Mouse (Mus musculus): ENCODE measurements around the gene Hmox1. TPM values are rescaled to one million over a fixed set of nuclear protein-coding genes. Genes with fewer than 3 reads are reported as not detected.

The Hmox1 gene
- polyA plus RNA-seq, 1 experiment from 2014 or later: 21.9 TPM

- peak; percentile 98 for ATAC-seq
- peak within 1 kb of the TSS; percentile 79 for H3K27ac ChIP-seq (ENCODE audit: low read length)
Measured at GRCm38 (mm10) chr8:75109236-75109967, 16.0 kb downstream of the Hmox1 start, which contains the start of gene Mcm5. Gene Mcm5 (plus strand): TSS chr8:75109569.

DNA sequence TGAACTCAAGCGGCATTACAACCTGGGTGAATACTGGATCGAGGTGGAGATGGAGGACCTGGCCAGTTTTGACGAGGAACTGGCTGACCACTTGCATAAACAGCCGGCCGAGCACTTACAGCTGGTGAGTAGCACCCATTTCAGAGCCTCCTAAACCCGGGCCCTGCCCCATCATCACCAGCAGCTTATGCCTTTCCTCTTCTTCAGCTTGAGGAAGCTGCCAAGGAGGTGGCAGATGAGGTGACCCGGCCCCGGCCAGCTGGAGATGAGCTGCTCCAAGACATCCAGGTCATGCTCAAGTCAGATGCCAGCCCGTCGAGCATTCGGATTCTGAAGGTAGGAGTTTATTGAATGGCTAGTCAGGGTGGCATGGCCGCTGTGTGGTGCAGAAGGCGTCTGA lies 16.7 kb downstream of the Hmox1 start:
- ATAC-seq: no peak
- Histone ChIP-seq H3K9ac (ENCODE audit: low read depth, low read length) (peak overlapping the region; percentile 79), H3K36me3 (ENCODE audit: control insufficient read depth, insufficient read depth, low read length) (peaks cover 13% of the 10 kb centered on the region), H3K9me3 (ENCODE audit: control insufficient read depth, low read length) (no peaks in the 10 kb centered on the region), H3K27me3 (replicated peaks; ENCODE audit: control insufficient read depth, insufficient read depth, low read length) (no peaks in the 10 kb centered on the region), H3K4me2 (ENCODE audit: low read depth, low read length) (peak overlapping the region; percentile 71), H3K4me3 (ENCODE audit: low read length) (peak overlapping the region; percentile 86), H3K27ac (ENCODE audit: low read length) (no peak overlapping the region), H3K4me1 (ENCODE audit: control insufficient read depth, insufficient read depth, low read length) (peaks cover 8% of the 10 kb centered on the region)
- WGBS: 13% methylated on average over 13 of the region's 13 CpGs

More at GRCm38 (mm10) chr8:75109236-75109967, 16.0 kb downstream of the Hmox1 start, which contains the start of gene Mcm5:
- Histone ChIP-seq H3K36me3 (ENCODE audit: control insufficient read depth, insufficient read depth, low read length) (peaks cover 13% of the 10 kb centered on the region), H3K4me3 (ENCODE audit: low read length) (peak within 1 kb of the TSS; percentile 86), H3K4me2 (ENCODE audit: low read depth, low read length) (peak within 1 kb of the TSS; percentile 71), H3K4me1 (ENCODE audit: control insufficient read depth, insufficient read depth, low read length) (peaks cover 8% of the 10 kb centered on the region), H3K9me3 (ENCODE audit: control insufficient read depth, low read length) (no peaks in the 10 kb centered on the region), H3K27me3 (replicated peaks; ENCODE audit: control insufficient read depth, insufficient read depth, low read length) (no peaks in the 10 kb centered on the region), H3K9ac (ENCODE audit: low read depth, low read length) (peak within 1 kb of the TSS; percentile 79)
- WGBS: under 1% methylated on average over 59 of the region's 59 CpGs

DNA sequence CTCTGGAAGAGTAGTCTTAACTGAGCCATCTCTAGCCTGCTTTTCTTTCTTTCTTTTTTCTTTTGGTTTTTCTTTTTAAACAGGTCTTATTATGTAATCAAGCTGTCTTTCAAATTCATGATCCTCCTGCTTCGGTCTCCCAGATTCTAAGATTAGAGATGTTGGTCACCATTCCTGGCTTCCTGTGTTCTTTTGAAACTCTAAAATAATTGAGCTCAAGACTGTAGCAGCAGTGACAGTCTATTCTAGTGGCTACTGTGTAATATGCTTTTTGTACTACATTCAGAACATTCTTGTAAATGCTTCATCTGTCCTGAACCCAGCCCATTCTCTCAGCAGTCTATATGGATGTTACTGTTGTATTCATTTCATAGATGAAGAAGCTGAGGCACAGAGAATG lies 25.1 kb downstream of the Hmox1 start:
- Histone ChIP-seq H3K9ac (ENCODE audit: low read depth, low read length) (no peak overlapping the region), H3K27me3 (replicated peaks; ENCODE audit: control insufficient read depth, insufficient read depth, low read length) (no peaks in the 10 kb centered on the region), H3K4me3 (ENCODE audit: low read length) (no peak overlapping the region), H3K4me2 (ENCODE audit: low read depth, low read length) (no peak overlapping the region), H3K36me3 (ENCODE audit: control insufficient read depth, insufficient read depth, low read length) (peaks cover 25% of the 10 kb centered on the region), H3K9me3 (ENCODE audit: control insufficient read depth, low read length) (no peaks in the 10 kb centered on the region), H3K27ac (ENCODE audit: low read length) (no peak overlapping the region), H3K4me1 (ENCODE audit: control insufficient read depth, insufficient read depth, low read length) (no peaks in the 10 kb centered on the region)
- no peak for ATAC-seq
- WGBS: 90% methylated on average over 1 of the region's 1 CpGs

DNA sequence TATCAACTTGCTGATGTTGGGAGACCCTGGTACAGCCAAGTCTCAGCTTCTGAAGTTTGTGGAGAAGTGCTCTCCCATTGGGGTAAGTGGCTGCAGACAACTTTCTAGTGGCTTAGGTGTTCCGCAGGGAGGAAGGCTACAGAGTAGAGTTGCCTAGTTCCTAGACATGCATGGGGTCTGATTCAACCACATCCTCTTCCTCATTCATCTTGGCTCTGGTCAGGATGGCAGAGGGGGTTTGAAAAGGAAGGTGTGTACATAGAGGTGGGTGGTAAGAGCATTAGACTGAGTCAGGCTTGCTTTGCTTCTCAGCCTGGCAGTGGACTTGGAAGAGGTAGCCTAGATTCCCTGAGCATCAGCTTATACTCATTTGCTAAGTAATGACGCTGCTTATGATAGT lies 25.9 kb downstream of the Hmox1 start:
- H3K27ac ChIP-seq (ENCODE audit: low read length): no peak overlapping the region
- H3K4me3 ChIP-seq (ENCODE audit: low read length): no peak overlapping the region
- H3K27me3 ChIP-seq (replicated peaks; ENCODE audit: control insufficient read depth, insufficient read depth, low read length): no peaks in the 10 kb centered on the region
- peaks cover 23% of the 10 kb centered on the region; the same call in 1 of the 2 replicates for H3K36me3 ChIP-seq (ENCODE audit: control insufficient read depth, insufficient read depth, low read length)
- no peaks in the 10 kb centered on the region for H3K4me1 ChIP-seq (ENCODE audit: control insufficient read depth, insufficient read depth, low read length)
- no peak overlapping the region for H3K4me2 ChIP-seq (ENCODE audit: low read depth, low read length)
- ATAC-seq: no peak
- no peak overlapping the region; the same call in 1 of the 2 replicates for H3K9ac ChIP-seq (ENCODE audit: low read depth, low read length)
- no peaks in the 10 kb centered on the region for H3K9me3 ChIP-seq (ENCODE audit: control insufficient read depth, low read length)
- 94% methylated on average over 2 of the region's 2 CpGs for WGBS

DNA sequence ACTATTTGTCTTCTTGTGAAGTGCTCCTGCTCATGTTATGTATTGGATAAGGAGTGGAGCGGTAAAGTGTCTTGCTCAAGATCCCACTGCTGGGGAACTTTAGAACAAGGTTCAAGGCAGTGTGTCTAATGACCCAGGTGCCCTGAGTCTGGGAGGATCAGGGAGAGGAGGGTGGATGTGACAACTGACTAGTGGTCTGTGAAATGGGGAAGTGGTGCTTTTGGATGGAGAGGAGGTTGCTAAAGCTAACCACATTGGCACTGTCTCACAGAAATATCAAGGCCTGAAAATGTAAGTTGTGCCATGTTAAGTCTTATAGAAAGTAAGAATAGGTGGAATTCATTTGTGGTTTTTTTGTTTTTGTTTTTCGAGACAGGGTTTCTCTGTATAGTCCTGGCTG lies 26.3 kb downstream of the Hmox1 start:
- no peaks in the 10 kb centered on the region for H3K27me3 ChIP-seq (replicated peaks; ENCODE audit: control insufficient read depth, insufficient read depth, low read length)
- no peak overlapping the region for H3K9ac ChIP-seq (ENCODE audit: low read depth, low read length)
- peaks cover 23% of the 10 kb centered on the region; the same call in 1 of the 2 replicates for H3K36me3 ChIP-seq (ENCODE audit: control insufficient read depth, insufficient read depth, low read length)
- no peaks in the 10 kb centered on the region for H3K9me3 ChIP-seq (ENCODE audit: control insufficient read depth, low read length)
- ATAC-seq: no peak
- H3K4me2 ChIP-seq (ENCODE audit: low read depth, low read length): no peak overlapping the region
- WGBS: 96% methylated on average over 2 of the region's 2 CpGs
- no peaks in the 10 kb centered on the region for H3K4me1 ChIP-seq (ENCODE audit: control insufficient read depth, insufficient read depth, low read length)
- no peak overlapping the region for H3K4me3 ChIP-seq (ENCODE audit: low read length)
- no peak overlapping the region for H3K27ac ChIP-seq (ENCODE audit: low read length)

GRCm38 (mm10) chr8:75127406-75127805 lies 34.0 kb downstream of the Hmox1 start:
- Histone ChIP-seq H3K27ac (ENCODE audit: low read length) (no peak overlapping the region; the same call in 1 of the 2 replicates), H3K4me2 (ENCODE audit: low read depth, low read length) (no peak overlapping the region), H3K27me3 (replicated peaks; ENCODE audit: control insufficient read depth, insufficient read depth, low read length) (no peaks in the 10 kb centered on the region), H3K4me3 (ENCODE audit: low read length) (no peak overlapping the region), H3K4me1 (ENCODE audit: control insufficient read depth, insufficient read depth, low read length) (peaks cover 3% of the 10 kb centered on the region; the same call in 1 of the 2 replicates), H3K9ac (ENCODE audit: low read depth, low read length) (no peak overlapping the region), H3K36me3 (ENCODE audit: control insufficient read depth, insufficient read depth, low read length) (peaks cover 18% of the 10 kb centered on the region), H3K9me3 (ENCODE audit: control insufficient read depth, low read length) (no peaks in the 10 kb centered on the region)
- WGBS: 47% methylated on average over 1 of the region's 1 CpGs
- ATAC-seq: peak; percentile 84

DNA sequence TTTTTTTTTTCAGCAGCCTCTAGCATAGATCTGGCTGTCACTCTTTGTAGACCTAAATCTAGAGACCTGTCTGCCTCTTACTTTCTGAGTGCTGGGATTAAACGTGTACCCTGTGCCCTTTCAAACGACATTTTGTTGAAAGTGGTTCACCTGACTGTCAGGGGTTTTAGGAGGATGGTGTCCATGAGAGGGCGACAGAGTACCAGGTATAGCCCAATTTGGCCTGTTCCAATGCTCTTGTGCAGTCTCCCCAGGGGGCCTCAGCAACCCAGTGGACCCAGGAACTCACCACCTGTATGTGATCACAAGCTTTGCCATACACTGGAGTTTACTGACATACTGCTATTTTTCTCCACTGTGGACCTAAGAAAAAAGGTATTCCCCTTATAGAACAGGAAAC lies 39.1 kb downstream of the Hmox1 start:
- no peak; the same call in 1 of the 2 replicates for ATAC-seq
- H3K9me3 ChIP-seq (ENCODE audit: control insufficient read depth, low read length): no peaks in the 10 kb centered on the region
- no peak overlapping the region for H3K27ac ChIP-seq (ENCODE audit: low read length)
- no peak overlapping the region for H3K9ac ChIP-seq (ENCODE audit: low read depth, low read length)
- H3K27me3 ChIP-seq (replicated peaks; ENCODE audit: control insufficient read depth, insufficient read depth, low read length): no peaks in the 10 kb centered on the region
- no peak overlapping the region for H3K4me2 ChIP-seq (ENCODE audit: low read depth, low read length)
- 0 out of 2 replicates have a peak, but pooled peaks cover under 1% of the 10 kb centered on the region for H3K36me3 ChIP-seq (ENCODE audit: control insufficient read depth, insufficient read depth, low read length)
- peaks cover 4% of the 10 kb centered on the region; the same call in 1 of the 2 replicates for H3K4me1 ChIP-seq (ENCODE audit: control insufficient read depth, insufficient read depth, low read length)
- WGBS: 10% methylated on average over 3 of the region's 3 CpGs
- no peak overlapping the region for H3K4me3 ChIP-seq (ENCODE audit: low read length)

GRCm38 (mm10) chr8:75133399-75133798 lies 40.0 kb downstream of the Hmox1 start:
- H3K27me3 ChIP-seq (replicated peaks; ENCODE audit: control insufficient read depth, insufficient read depth, low read length): no peaks in the 10 kb centered on the region
- no peak overlapping the region for H3K4me2 ChIP-seq (ENCODE audit: low read depth, low read length)
- no peaks in the 10 kb centered on the region for H3K36me3 ChIP-seq (ENCODE audit: control insufficient read depth, insufficient read depth, low read length)
- WGBS: 90% methylated on average over 2 of the region's 2 CpGs
- H3K9me3 ChIP-seq (ENCODE audit: control insufficient read depth, low read length): no peaks in the 10 kb centered on the region
- no peak overlapping the region for H3K9ac ChIP-seq (ENCODE audit: low read depth, low read length)
- no peak overlapping the region for H3K4me3 ChIP-seq (ENCODE audit: low read length)
- no peak overlapping the region for H3K27ac ChIP-seq (ENCODE audit: low read length)
- ATAC-seq: no peak
- peaks cover 4% of the 10 kb centered on the region; the same call in 1 of the 2 replicates for H3K4me1 ChIP-seq (ENCODE audit: control insufficient read depth, insufficient read depth, low read length)

- H3K4me1 ChIP-seq (ENCODE audit: control insufficient read depth, insufficient read depth, low read length): peaks cover 4% of the 10 kb centered on the region; the same call in 1 of the 2 replicates
- no peak overlapping the region for H3K4me3 ChIP-seq (ENCODE audit: low read length)
- H3K9ac ChIP-seq (ENCODE audit: low read depth, low read length): no peak overlapping the region
- peak; percentile 37; the same call in 1 of the 2 replicates for ATAC-seq
- no peaks in the 10 kb centered on the region for H3K36me3 ChIP-seq (ENCODE audit: control insufficient read depth, insufficient read depth, low read length)
- WGBS: 36% methylated on average over 2 of the region's 2 CpGs
- no peak overlapping the region for H3K27ac ChIP-seq (ENCODE audit: low read length)
- no peak overlapping the region for H3K4me2 ChIP-seq (ENCODE audit: low read depth, low read length)
- no peaks in the 10 kb centered on the region for H3K9me3 ChIP-seq (ENCODE audit: control insufficient read depth, low read length)
- H3K27me3 ChIP-seq (replicated peaks; ENCODE audit: control insufficient read depth, insufficient read depth, low read length): no peaks in the 10 kb centered on the region
Measured at GRCm38 (mm10) chr8:75134603-75135391, 41.4 kb downstream of the Hmox1 start.

Measured in intestine, embryonic 16.5 days (tissue).